Mouse (Mus musculus): ENCODE measurements around the gene Polr2e.

Gene Polr2e

GRCm38 (mm10) chr10:79988506-79989271 is 50.9 kb downstream of the Polr2e start, which contains the start of gene Cnn2:
Cnn2 (plus strand) TSS chr10:79988584.
- peak; percentile 73 for DNase-seq (ENCODE audit: low read depth, low spot score)

DNA sequence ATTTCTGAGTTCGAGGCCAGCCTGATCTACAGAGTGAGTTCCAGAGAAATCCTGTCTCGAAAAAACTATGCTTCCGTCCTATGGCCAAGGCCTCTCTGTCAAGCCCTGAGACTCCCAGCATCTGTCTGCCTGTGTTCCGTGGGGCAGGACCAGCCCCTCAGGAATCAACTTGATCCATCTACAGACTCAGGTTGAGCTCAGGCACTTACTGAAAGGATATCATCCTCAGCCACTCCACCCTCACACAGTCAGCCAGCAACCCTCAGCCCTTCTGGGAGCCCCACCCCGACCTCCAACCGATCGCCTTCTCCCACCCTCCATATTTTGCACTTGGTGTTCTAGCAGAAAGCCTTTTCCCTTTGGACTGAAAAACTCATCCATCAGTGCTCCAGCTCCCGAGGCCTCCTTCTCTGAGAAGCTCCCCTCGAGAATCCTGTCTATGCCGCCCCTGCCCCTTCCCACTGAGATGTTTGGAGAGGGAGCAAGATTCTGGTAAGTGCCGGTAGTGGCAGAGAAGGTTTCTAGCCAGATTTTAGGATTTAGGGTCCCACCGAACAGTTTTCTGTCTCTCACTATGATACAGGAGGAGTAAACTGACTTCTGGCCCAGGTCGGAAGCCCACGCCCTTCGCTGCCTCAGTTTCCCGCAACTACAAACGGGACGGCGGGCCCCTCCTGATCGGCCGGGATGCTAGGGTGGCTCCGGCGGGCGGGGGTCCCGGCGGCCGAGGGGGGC is 51.7 kb downstream of the Polr2e start:
- DNase-seq (ENCODE audit: low read depth, low spot score): peak; percentile 35

DNA sequence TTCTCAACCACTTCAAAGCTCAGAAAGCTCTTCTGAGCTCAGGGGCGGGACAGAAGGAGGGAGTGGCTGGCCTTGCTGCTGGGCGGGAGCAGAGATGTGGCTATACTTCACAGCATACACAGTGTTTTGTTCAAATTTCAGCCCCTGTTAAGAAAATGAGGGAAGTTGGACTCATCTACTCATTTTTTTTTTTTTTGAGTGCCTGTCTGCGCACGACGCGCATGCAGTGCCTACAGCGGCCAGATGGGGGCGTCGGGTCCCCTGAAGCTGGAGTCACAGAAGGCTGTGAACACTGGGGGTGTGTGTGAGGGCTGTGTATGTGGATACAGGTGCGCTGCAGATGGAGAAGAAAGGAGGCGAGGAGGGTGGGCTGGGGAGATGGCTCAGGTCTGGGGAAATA is 52.6 kb downstream of the Polr2e start:
- peak; percentile 93 for DNase-seq (ENCODE audit: low read depth, low spot score)

DNA sequence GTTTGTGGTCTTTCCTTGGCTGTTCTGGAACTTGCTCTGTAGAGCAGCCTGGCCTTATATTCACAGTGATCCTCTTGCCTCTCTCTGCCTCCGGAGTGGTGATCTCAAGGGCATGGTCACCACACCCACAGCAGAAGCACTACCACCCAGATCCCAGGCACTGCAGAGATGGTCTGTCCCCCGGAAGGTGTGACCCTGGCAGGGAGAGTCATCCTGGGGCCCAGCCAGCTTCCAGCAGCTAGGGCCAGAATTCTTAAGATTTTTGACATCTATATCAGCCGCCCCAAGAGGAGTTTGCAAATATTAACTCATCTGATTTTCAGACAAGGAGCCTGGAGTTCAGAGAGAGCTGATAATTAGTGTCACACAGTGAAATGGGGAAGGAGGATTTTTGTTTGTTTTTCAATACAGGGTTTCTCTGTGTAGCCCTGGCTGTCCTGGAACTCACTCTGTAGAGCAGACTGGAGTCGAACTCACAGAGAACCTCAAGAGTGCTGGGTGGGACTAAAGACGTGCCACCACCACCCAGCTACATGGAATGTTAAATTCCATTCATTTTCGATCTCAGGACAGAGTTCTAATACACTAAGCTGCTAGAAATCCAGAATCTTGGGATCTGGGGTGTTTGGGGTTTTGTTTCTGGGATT is 53.2 kb downstream of the Polr2e start:
- no peak for DNase-seq (ENCODE audit: low read depth, low spot score)
